In genomic region chr5:97081481-97081880, GRCm38 (mm10) we compare ENCODE assay signal across 8 mouse cellular contexts. TPM values are rescaled to one million over a fixed set of nuclear protein-coding genes. Genes with fewer than 3 reads are reported as not detected.
DNase-seq lines count a peak whose midpoint lies in the region; ATAC-seq and TF ChIP-seq lines count a peak whose summit lies in the region.

No protein-coding gene starts in this region.

- no peaks in the 10 kb centered on the region for H3K36me3 ChIP-seq in kidney, adult 2 months (ENCODE audit: control insufficient read depth, insufficient read depth, low read length)
- H3K36me3 ChIP-seq in kidney, embryonic 16.5 days (ENCODE audit: insufficient read depth, low read length), result peaks cover 3% of the 10 kb centered on the region; the same call in 1 of the 2 replicates
- no peaks in the 10 kb centered on the region for H3K36me3 ChIP-seq in stomach, postnatal 0 days (ENCODE audit: control insufficient read depth, insufficient read depth, low read length)

- H3K9ac ChIP-seq in kidney, embryonic 16.5 days (replicated peaks; ENCODE audit: low read length), result no peak overlapping the region
- no peak overlapping the region for H3K9ac ChIP-seq in stomach, postnatal 0 days (ENCODE audit: low read length)

- peaks cover 20% of the 10 kb centered on the region for H3K4me1 ChIP-seq in kidney, adult 2 months (ENCODE audit: control insufficient read depth, insufficient read depth, low read length)
- H3K4me1 ChIP-seq in kidney, embryonic 16.5 days (ENCODE audit: insufficient read depth, low read length), result no peaks in the 10 kb centered on the region
- no peaks in the 10 kb centered on the region for H3K4me1 ChIP-seq in stomach, postnatal 0 days (replicated peaks; ENCODE audit: control insufficient read depth, insufficient read depth)

- peak; percentile 29 for DNase-seq in kidney, adult 2 months
- DNase-seq in ES-CJ7 (ENCODE audit: low read depth, low spot score), result peak; percentile 17
- peak; percentile 48 to 62 for DNase-seq in cerebellum, adult 18-20 months
- DNase-seq in left cerebral cortex, adult 11 months (ENCODE audit: low spot score), result peak; percentile 43
- DNase-seq in stomach, postnatal 0 days (ENCODE audit: low spot score), result no peak
- DNase-seq in thymus, postnatal 14 days, result no peak
- DNase-seq in embryo, embryonic 10.5 days (ENCODE audit: low spot score), result no peak

- no peak overlapping the region for H3K27ac ChIP-seq in kidney, adult 2 months (ENCODE audit: insufficient read depth, low read depth, low read length)
- H3K27ac ChIP-seq in kidney, embryonic 16.5 days (ENCODE audit: low read length), result no peak overlapping the region
- no peak overlapping the region for H3K27ac ChIP-seq in stomach, postnatal 0 days (replicated peaks)

- TF ChIP-seq EP300 in stomach, postnatal 0 days (optimal IDR thresholded peaks at IDR 0.05), result no peak

- TF ChIP-seq POLR2A in kidney, adult 2 months (IDR thresholded peaks at IDR 0.05; ENCODE audit: low read depth, low read length), result no peak

- 59% methylated on average over 3 of the region's 3 CpGs for WGBS in kidney, adult 2 months
- WGBS in kidney, embryonic 16.5 days, result 83% methylated on average over 3 of the region's 3 CpGs
- 55% methylated on average over 3 of the region's 3 CpGs for whole genome bisulfite sequencing in stomach, postnatal 0 days

- no peak overlapping the region for H3K4me3 ChIP-seq in kidney, adult 2 months (ENCODE audit: insufficient read depth, low read depth, low read length)
- no peak overlapping the region for H3K4me3 ChIP-seq in kidney, embryonic 16.5 days (ENCODE audit: low read length)
- no peak overlapping the region for H3K4me3 ChIP-seq in stomach, postnatal 0 days (ENCODE audit: low read depth, low read length)

- TF ChIP-seq CTCF in kidney, adult 2 months (conservative IDR thresholded peaks at IDR 0.05; ENCODE audit: insufficient read depth, insufficient read length, low read depth, low read length), result peak; percentile 70
- TF ChIP-seq CTCF in stomach, postnatal 0 days (IDR thresholded peaks at IDR 0.05; ENCODE audit: low read depth), result peak; percentile 68

- no peak for ATAC-seq in kidney, embryonic 16.5 days (ENCODE audit: low FRiP score, low TSS enrichment)
- ATAC-seq in stomach, postnatal 0 days (ENCODE audit: low FRiP score, low TSS enrichment), result no peak

- H3K27me3 ChIP-seq in kidney, adult 2 months (replicated peaks; ENCODE audit: control insufficient read depth, insufficient read depth, low read length), result no peaks in the 10 kb centered on the region
- no peaks in the 10 kb centered on the region for H3K27me3 ChIP-seq in kidney, embryonic 16.5 days (ENCODE audit: insufficient read depth, low read length)
- H3K27me3 ChIP-seq in stomach, postnatal 0 days (ENCODE audit: control insufficient read depth, insufficient read depth, low read length), result no peaks in the 10 kb centered on the region

- no peaks in the 10 kb centered on the region for H3K9me3 ChIP-seq in kidney, embryonic 16.5 days (ENCODE audit: low read length)
- H3K9me3 ChIP-seq in stomach, postnatal 0 days (ENCODE audit: control insufficient read depth, low read length), result no peaks in the 10 kb centered on the region

- H3K4me2 ChIP-seq in kidney, embryonic 16.5 days (replicated peaks; ENCODE audit: low read depth, low read length), result no peak overlapping the region
- no peak overlapping the region for H3K4me2 ChIP-seq in stomach, postnatal 0 days (replicated peaks; ENCODE audit: low read depth)

RNA-seq across cellular contexts. Expression of gene Paqr3, which starts 29.9 kb away (rescaled TPM):
- polyA plus RNA-seq in kidney, adult 2 months (2012; rRNA removed), result 3.4 and 4.7 TPM in 2 replicates
- 3.8 and 5.7 TPM in 2 replicates for polyA plus RNA-seq in kidney, embryonic 16.5 days (2015; fragmentation: Nextera tagmentation; extraction: Ambion mirVana)
- polyA plus RNA-seq in stomach, postnatal 0 days (2015; fragmentation: Nextera tagmentation; extraction: Ambion mirVana), result 1.2 and 1.4 TPM in 2 replicates

Comparison
In these comparisons a context has a peak if more than half of its experiments do, and no peak if none do; other contexts are left out.
1. DNase-seq: peak in kidney, adult 2 months (single experiment), ES-CJ7 (single experiment), cerebellum, adult 18-20 months (2 of 2) and left cerebral cortex, adult 11 months (single experiment); none in stomach, postnatal 0 days (single experiment), thymus, postnatal 14 days (single experiment) and embryo, embryonic 10.5 days (single experiment).